Mouse (Mus musculus): ENCODE data around the gene Tcf7l1.

The Tcf7l1 gene

GRCm38 (mm10) chr6:72743624-72744041 is 45.4 kb downstream of the Tcf7l1 start:
- DNase-seq = no peak

- no peak for DNase-seq
Observed at GRCm38 (mm10) chr6:72742331-72742730, 46.7 kb downstream of the Tcf7l1 start.

GRCm38 (mm10) chr6:72740596-72741421 is 48.2 kb downstream of the Tcf7l1 start:
- DNase-seq = no peak

GRCm38 (mm10) chr6:72736872-72737271 is 52.2 kb downstream of the Tcf7l1 start:
- DNase-seq = no peak

GRCm38 (mm10) chr6:72735206-72735605 is 53.8 kb downstream of the Tcf7l1 start:
- no peak for DNase-seq

GRCm38 (mm10) chr6:72733375-72733774 is 55.7 kb downstream of the Tcf7l1 start:
- no peak for DNase-seq

GRCm38 (mm10) chr6:72732109-72732508 is 56.9 kb downstream of the Tcf7l1 start:
- no peak for DNase-seq

- no peak for DNase-seq
Observed at GRCm38 (mm10) chr6:72730560-72730849, 58.5 kb downstream of the Tcf7l1 start.

GRCm38 (mm10) chr6:72729831-72730559 is 59.1 kb downstream of the Tcf7l1 start:
- DNase-seq = no peak

GRCm38 (mm10) chr6:72727826-72728225 is 61.2 kb downstream of the Tcf7l1 start:
- DNase-seq = no peak

GRCm38 (mm10) chr6:72724494-72725180 is 64.4 kb downstream of the Tcf7l1 start:
- DNase-seq = no peak

- no peak for DNase-seq
Observed at GRCm38 (mm10) chr6:72723731-72724385, 65.2 kb downstream of the Tcf7l1 start.

GRCm38 (mm10) chr6:72723143-72723542 is 65.9 kb downstream of the Tcf7l1 start:
- no peak for DNase-seq

- DNase-seq = no peak
Observed at GRCm38 (mm10) chr6:72720852-72721251, 68.2 kb downstream of the Tcf7l1 start.

- peak; percentile 34 for DNase-seq
Observed at GRCm38 (mm10) chr6:72714726-72715125, 74.3 kb downstream of the Tcf7l1 start.

- DNase-seq = no peak
Observed at GRCm38 (mm10) chr6:72714250-72714649, 74.8 kb downstream of the Tcf7l1 start.

- no peak for DNase-seq
Observed at GRCm38 (mm10) chr6:72711508-72712081, 77.5 kb downstream of the Tcf7l1 start.

GRCm38 (mm10) chr6:72710897-72711507 is 78.1 kb downstream of the Tcf7l1 start:
- no peak for DNase-seq

- no peak for DNase-seq
Observed at GRCm38 (mm10) chr6:72699467-72700126, 89.5 kb downstream of the Tcf7l1 start.

GRCm38 (mm10) chr6:72698559-72698958 is 90.5 kb downstream of the Tcf7l1 start:
- no peak for DNase-seq

- no peak for DNase-seq
Observed at GRCm38 (mm10) chr6:72696601-72697335, 92.3 kb downstream of the Tcf7l1 start.

Data from right cerebral cortex, adult 18-20 months (tissue).